Mouse (Mus musculus): ENCODE measurements at regions not wholly inside any gene's neighbourhood (a gene's known extent, or its start where the extent isn't known, plus 50 kb on each side); places are given as distances from the start of the nearest gene placed in this dataset.

GRCm38 (mm10) chr11:39934216-39934615 lies 760.8 kb downstream of the Mat2b start:
- no peak for TF ChIP-seq CTCF (IDR thresholded peaks at IDR 0.05)
- H3K4me3 ChIP-seq, result no peak overlapping the region
- H3K27ac ChIP-seq, result no peak overlapping the region
- intact Hi-C loops (cut with DNase I), result no loop called here
- DNase-seq (ENCODE audit: extremely low spot score in 1 of 2, low spot score in 2 of 2), result no peak

GRCm38 (mm10) chr11:39923977-39924527 lies 771.0 kb downstream of the Mat2b start:
- no peak for DNase-seq (ENCODE audit: extremely low spot score in 1 of 2, low spot score in 2 of 2)
- intact Hi-C loops (cut with DNase I), result no loop called here
- no peak overlapping the region for H3K27ac ChIP-seq
- TF ChIP-seq CTCF (IDR thresholded peaks at IDR 0.05), result no peak
- no peak overlapping the region for H3K4me3 ChIP-seq

- no peak for DNase-seq (ENCODE audit: extremely low spot score in 1 of 2, low spot score in 2 of 2)
- no peak for TF ChIP-seq CTCF (IDR thresholded peaks at IDR 0.05)
- Histone ChIP-seq H3K27ac (no peak overlapping the region), H3K4me3 (no peak overlapping the region)
- intact Hi-C loops (cut with DNase I), result no loop called here
Observed at GRCm38 (mm10) chr11:39917716-39918347, 777.2 kb downstream of the Mat2b start.

DNA sequence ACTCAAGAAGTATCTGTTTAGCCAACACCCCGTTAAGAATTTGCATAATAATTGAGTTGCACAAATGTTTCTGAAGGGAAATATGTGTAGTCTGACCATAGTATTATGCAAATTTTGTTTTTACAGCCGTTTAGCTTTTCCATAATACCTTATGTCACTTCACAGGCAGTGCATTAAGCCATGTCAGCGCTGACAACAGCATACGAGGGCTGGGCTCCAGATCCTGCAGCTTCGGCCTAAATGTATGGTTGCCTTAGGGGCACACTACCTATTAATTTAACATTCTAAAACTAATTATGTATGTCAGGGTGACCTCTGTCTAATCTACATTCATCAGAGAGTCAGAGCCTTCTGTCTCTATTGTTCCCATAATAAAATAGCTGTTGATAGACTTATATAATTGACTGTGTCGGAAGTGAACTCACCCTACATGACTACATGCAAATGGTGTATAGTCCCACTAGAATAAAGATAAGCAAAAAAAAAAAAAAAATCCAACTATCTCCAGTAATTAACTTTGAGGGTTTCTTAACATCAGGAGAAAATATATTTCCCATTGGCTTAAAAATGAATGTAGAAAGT lies 795.3 kb downstream of the Mat2b start:
- H3K27ac ChIP-seq, result no peak overlapping the region
- intact Hi-C loops (cut with DNase I), result no loop called here
- TF ChIP-seq CTCF (IDR thresholded peaks at IDR 0.05), result no peak
- DNase-seq (ENCODE audit: extremely low spot score in 1 of 2, low spot score in 2 of 2), result no peak
- H3K4me3 ChIP-seq, result no peak overlapping the region

GRCm38 (mm10) chr11:39883305-39883704 lies 811.7 kb downstream of the Mat2b start:
- Histone ChIP-seq H3K4me3 (no peak overlapping the region), H3K27ac (no peak overlapping the region)
- DNase-seq (ENCODE audit: extremely low spot score in 1 of 2, low spot score in 2 of 2), result no peak
- TF ChIP-seq CTCF (IDR thresholded peaks at IDR 0.05), result no peak
- intact Hi-C loops (cut with DNase I), result no loop called here

GRCm38 (mm10) chr11:39868451-39868979 lies 826.5 kb downstream of the Mat2b start:
- DNase-seq (ENCODE audit: extremely low spot score in 1 of 2, low spot score in 2 of 2), result no peak
- Histone ChIP-seq H3K4me3 (no peak overlapping the region), H3K27ac (no peak overlapping the region)
- TF ChIP-seq CTCF (IDR thresholded peaks at IDR 0.05), result no peak
- intact Hi-C loops (cut with DNase I), result no loop called here
